Mouse (Mus musculus): Measurements from ENCODE around the gene 6430548M08Rik.

DNA sequence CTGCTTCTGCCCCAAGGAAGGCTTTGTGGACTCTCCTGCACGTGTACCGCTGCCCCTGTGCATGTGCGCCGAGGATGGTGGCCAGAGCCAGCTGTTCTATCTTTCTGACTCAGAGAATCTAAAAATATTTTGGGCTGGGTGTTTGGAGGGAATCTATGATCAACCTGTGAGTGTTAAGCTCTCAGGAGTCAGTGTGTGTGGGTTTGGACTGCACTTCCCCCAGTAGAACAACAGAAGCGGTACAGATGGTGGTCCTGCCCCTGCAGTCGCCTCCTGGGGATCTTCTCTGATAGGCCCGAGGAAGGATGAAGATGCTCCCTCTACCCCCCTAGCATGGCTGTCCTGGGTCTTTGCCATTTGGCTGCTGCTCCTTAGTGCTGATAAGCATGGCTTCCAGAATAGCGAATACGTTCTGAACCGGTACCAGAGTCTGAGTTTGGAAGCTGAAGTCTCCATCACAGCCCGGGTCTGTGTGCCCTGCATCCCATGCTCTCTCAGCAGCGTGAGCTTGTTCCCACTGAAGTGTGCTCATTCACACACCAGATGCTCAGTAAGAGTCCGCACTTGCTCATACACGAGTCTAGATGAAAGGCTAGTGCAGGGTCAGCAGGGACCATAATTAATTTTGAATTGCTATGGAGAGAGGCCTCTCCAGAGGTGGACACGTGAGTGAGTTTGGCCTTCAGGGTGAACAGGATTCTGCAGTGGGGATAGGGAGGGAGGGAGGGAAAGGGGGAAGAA lies 30.1 kb downstream of the 6430548M08Rik start:
- TF ChIP-seq CTCF (conservative IDR thresholded peaks at IDR 0.05; ENCODE audit: insufficient read depth, insufficient read length, low read depth, low read length) (no peak), POLR2A (IDR thresholded peaks at IDR 0.05; ENCODE audit: low read depth, low read length) (no peak)
